Mouse (Mus musculus): ENCODE measurements around the gene Amz1.

DNA sequence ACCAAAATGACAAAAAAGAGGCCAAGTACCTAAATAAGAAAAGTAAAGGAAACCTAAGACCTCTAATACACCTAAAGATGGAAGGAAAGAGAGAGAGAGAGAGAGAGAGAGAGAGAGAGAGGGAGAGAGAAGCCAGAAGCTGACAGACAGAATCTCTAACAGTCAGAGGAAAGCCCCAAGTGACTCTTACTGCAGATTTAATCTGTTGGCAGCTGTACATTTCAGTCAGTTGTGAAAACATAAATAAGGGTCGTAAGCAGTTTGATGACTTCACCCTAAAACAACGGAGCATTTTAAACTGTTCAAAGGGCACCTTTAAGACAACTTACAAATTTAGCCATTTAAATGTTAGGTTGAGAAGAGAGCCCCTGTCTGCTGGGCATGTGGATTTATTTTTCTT, 66.5 kb downstream of the Amz1 start:
- no peak for TF ChIP-seq POLR2A (IDR thresholded peaks at IDR 0.05; ENCODE audit: control insufficient read depth, low read depth, low read length)
- TF ChIP-seq CTCF (IDR thresholded peaks at IDR 0.05; ENCODE audit: control insufficient read depth, insufficient read depth, insufficient replicate concordance, low read depth, low read length) = no peak
